Mouse (Mus musculus): ENCODE results near the gene Taf5.

Taf5 gene

GRCm38 (mm10) chr19:47067096-47067882, at the start of gene Taf5:
Taf5 (plus strand) TSS chr19:47067746.
- DNase-seq (ENCODE audit: extremely low spot score, low read depth, low spot score), result peak; percentile 94

- no peak for DNase-seq (ENCODE audit: extremely low spot score, low read depth, low spot score)
Measured at GRCm38 (mm10) chr19:47017831-47018230, 49.7 kb upstream of the Taf5 start.

GRCm38 (mm10) chr19:47018330-47018729, 49.2 kb upstream of the Taf5 start:
- no peak for DNase-seq (ENCODE audit: extremely low spot score, low read depth, low spot score)

GRCm38 (mm10) chr19:47019326-47019725, 48.2 kb upstream of the Taf5 start:
- DNase-seq (ENCODE audit: extremely low spot score, low read depth, low spot score), result no peak

GRCm38 (mm10) chr19:47022709-47023108, 44.8 kb upstream of the Taf5 start:
- no peak for DNase-seq (ENCODE audit: extremely low spot score, low read depth, low spot score)

GRCm38 (mm10) chr19:47023546-47023945, 44.0 kb upstream of the Taf5 start:
- no peak for DNase-seq (ENCODE audit: extremely low spot score, low read depth, low spot score)

- no peak for DNase-seq (ENCODE audit: extremely low spot score, low read depth, low spot score)
Measured at GRCm38 (mm10) chr19:47024954-47025353, 42.6 kb upstream of the Taf5 start.

- no peak for DNase-seq (ENCODE audit: extremely low spot score, low read depth, low spot score)
Measured at GRCm38 (mm10) chr19:47026513-47026912, 41.0 kb upstream of the Taf5 start.

- DNase-seq (ENCODE audit: extremely low spot score, low read depth, low spot score), result no peak
Measured at GRCm38 (mm10) chr19:47029796-47030195, 37.8 kb upstream of the Taf5 start.

- DNase-seq (ENCODE audit: extremely low spot score, low read depth, low spot score), result no peak
Measured at GRCm38 (mm10) chr19:47031770-47032169, 35.8 kb upstream of the Taf5 start.

GRCm38 (mm10) chr19:47034916-47035315, 32.6 kb upstream of the Taf5 start:
- no peak for DNase-seq (ENCODE audit: extremely low spot score, low read depth, low spot score)

- no peak for DNase-seq (ENCODE audit: extremely low spot score, low read depth, low spot score)
Measured at GRCm38 (mm10) chr19:47036596-47036995, 30.9 kb upstream of the Taf5 start.

GRCm38 (mm10) chr19:47040720-47041473, 26.6 kb upstream of the Taf5 start:
- DNase-seq (ENCODE audit: extremely low spot score, low read depth, low spot score), result no peak

GRCm38 (mm10) chr19:47043608-47044007, 23.9 kb upstream of the Taf5 start:
- DNase-seq (ENCODE audit: extremely low spot score, low read depth, low spot score), result no peak

- DNase-seq (ENCODE audit: extremely low spot score, low read depth, low spot score), result no peak
Measured at GRCm38 (mm10) chr19:47046343-47046742, 21.2 kb upstream of the Taf5 start.

- no peak for DNase-seq (ENCODE audit: extremely low spot score, low read depth, low spot score)
Measured at GRCm38 (mm10) chr19:47047236-47047833, 20.2 kb upstream of the Taf5 start.

GRCm38 (mm10) chr19:47049061-47049460, 18.5 kb upstream of the Taf5 start:
- no peak for DNase-seq (ENCODE audit: extremely low spot score, low read depth, low spot score)

- DNase-seq (ENCODE audit: extremely low spot score, low read depth, low spot score), result no peak
Measured at GRCm38 (mm10) chr19:47049840-47050239, 17.7 kb upstream of the Taf5 start.

- peak; percentile 49 for DNase-seq (ENCODE audit: extremely low spot score, low read depth, low spot score)
Measured at GRCm38 (mm10) chr19:47050271-47051032, 17.1 kb upstream of the Taf5 start, which contains the start of gene Pcgf6. Pcgf6 (minus strand) TSS chr19:47050906.

- no peak for DNase-seq (ENCODE audit: extremely low spot score, low read depth, low spot score)
Measured at GRCm38 (mm10) chr19:47052927-47053326, 14.6 kb upstream of the Taf5 start.

GRCm38 (mm10) chr19:47053471-47053870, 14.1 kb upstream of the Taf5 start:
- no peak for DNase-seq (ENCODE audit: extremely low spot score, low read depth, low spot score)
